Mouse (Mus musculus) brain, adult 10 weeks (tissue): Measurements from ENCODE around the gene Clcn2. TPM values are rescaled to one million over a fixed set of nuclear protein-coding genes. Genes with fewer than 3 reads are reported as not detected.

Experiments
- polyA plus RNA-seq: library from polyadenylated mRNA; stranded (reverse); fragments of 350-450 nt; fragmentation: Illumina TruSeq; extraction: RNeasy Lipid Tissue Mini Kit (QIAGEN cat#74804); gene quantifications from one replicate; pipeline ENCODE4 v1.2.3, GENCODE M21; 2015; ENCODE audit warnings: low read depth, low replicate concordance

Gene Clcn2
- polyA plus RNA-seq, result 55.2 TPM

GRCm38 (mm10) chr16:20717181-20717977 is at the start of gene Clcn2, which contains the start of gene Polr2h:
TSS of gene Clcn2 (minus strand) at chr16:20717746.
TSS of gene Polr2h (plus strand) at chr16:20717665.

DNA sequence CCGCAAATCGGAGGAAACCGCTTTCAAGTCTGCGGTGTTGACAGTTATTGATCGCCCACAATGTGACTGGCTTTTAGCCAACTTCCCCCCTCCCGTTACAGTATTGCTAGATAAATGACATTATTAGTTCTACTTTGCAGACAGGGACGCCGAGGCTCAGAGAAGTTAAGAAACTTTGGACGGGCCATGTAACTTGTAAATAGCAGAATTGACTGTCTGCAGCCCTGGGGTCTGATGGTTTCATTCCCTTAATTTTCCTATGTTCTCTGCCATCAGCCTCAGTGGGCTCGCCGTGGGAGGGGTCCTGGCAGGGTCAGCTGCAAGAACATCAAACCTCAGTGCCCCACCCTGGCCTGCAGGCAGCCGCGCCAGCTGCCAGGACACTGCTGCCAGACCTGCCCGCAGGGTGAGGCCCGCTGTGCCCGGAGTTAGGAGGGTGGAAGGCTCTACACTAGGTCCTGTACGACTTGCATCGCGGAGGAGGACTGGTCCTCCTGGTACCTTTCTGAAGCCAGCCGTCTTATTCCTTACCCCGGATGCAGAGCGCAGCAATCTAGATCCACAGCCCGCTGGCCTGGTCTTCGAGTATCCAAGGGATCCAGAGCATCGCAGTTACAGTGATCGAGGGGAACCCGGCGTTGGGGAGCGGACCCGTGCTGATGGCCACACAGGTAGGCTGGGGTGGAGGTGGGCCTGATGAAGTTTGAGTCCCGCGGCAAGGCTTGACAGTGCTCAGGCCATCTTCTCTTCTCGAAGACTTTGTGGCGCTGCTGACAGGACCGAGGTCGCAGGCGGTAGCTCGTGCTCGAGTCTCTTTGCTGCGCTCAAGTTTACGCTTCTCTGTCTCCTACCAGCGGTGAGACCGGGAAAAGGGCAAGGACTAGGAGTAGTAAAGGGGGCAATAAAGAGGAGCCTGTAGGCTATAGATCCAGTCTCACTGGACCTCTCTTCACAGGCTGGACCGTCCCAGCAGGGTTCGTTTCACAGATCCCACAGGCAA is 16.5 kb upstream of the Clcn2 start, which contains the start of gene Thpo:
Gene Thpo (minus strand): TSS at position 781 of the 1,000 bp plus-strand sequence.

GRCm38 (mm10) chr16:20732925-20733730 is 15.6 kb upstream of the Clcn2 start, which contains the start of gene Chrd:
TSS of gene Chrd (plus strand) at chr16:20733127.

DNA sequence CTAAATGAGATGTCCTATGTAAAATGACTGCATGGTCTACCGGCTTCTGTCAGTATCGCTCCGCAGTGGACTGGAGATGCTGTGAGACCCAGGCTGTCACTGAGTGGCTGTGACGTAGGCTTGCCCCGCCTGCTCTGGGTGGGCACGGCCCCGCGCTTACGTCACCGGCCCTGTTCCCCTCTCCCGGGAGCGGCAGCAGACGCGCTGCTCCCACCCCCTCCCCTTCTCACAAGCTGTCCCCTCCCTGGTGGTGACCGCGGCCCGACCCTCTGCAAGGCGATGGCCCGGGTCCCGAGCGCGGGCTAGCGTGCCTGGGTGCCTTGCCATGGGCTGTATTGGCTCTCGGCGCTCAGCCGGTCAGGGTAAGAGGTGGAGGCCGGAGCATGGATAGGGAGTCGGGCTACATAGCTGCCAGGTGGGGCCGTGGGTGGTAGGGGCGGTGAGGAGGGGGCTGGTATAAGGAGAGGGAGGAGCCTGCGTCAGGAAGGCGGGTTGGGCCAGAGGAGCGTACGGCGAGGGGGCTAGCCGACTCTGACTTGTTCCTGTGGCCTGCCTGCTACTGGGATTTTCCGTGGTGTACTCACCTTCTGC is 24.3 kb downstream of the Clcn2 start, which contains the start of gene Fam131a:
Gene Fam131a (plus strand): TSS at position 131 of the 591 bp plus-strand sequence.

GRCm38 (mm10) chr16:20668013-20668412 is 49.5 kb downstream of the Clcn2 start, which contains the start of gene Eif4g1:
TSS of gene Eif4g1 (plus strand) at chr16:20668313.

Other genes starting within 250 kb of the Clcn2 start
- 62.9 TPM for gene Eif2b5, start 218.9 kb downstream of the Clcn2 start, polyA plus RNA-seq
- gene Dvl3, start 200.8 kb downstream of the Clcn2 start, polyA plus RNA-seq, result 31.9 TPM
- 970 TPM for gene Ap2m1, start 182.3 kb downstream of the Clcn2 start, polyA plus RNA-seq
- gene Abcf3, start 169.2 kb downstream of the Clcn2 start, polyA plus RNA-seq, result 67.5 TPM
- 49.4 TPM for gene Vwa5b2, start 128.3 kb downstream of the Clcn2 start, polyA plus RNA-seq
- 4.5 TPM for gene Eef1akmt4, start 106.2 kb downstream of the Clcn2 start, polyA plus RNA-seq
- gene Gm49333, start 106.1 kb downstream of the Clcn2 start, polyA plus RNA-seq, result not detected
- 15.7 TPM for gene Alg3, start 106.0 kb downstream of the Clcn2 start, polyA plus RNA-seq
- gene Camk2n2, start 96.5 kb downstream of the Clcn2 start, polyA plus RNA-seq, result 153 TPM
- gene Ece2, start 87.9 kb downstream of the Clcn2 start, polyA plus RNA-seq, result 29.4 TPM
- 171 TPM for gene Psmd2, start 66.1 kb downstream of the Clcn2 start, polyA plus RNA-seq
- 134 TPM for gene Eif4g1, start 49.4 kb downstream of the Clcn2 start, polyA plus RNA-seq
- gene Fam131a, start 24.5 kb downstream of the Clcn2 start, polyA plus RNA-seq, result 314 TPM
- gene Polr2h, start 81 bp downstream of the Clcn2 start, polyA plus RNA-seq, result 57.7 TPM
- 30.4 TPM for gene Chrd, start 15.4 kb upstream of the Clcn2 start, polyA plus RNA-seq
- 6.0 TPM for gene Thpo, start 16.8 kb upstream of the Clcn2 start, polyA plus RNA-seq